ENCODE assay signal across 10 mouse cellular contexts in genomic region chr3:36310642-36311267, GRCm38 (mm10).
A peak's percentile ranks its signal among the peaks of the same experiment; 100 is the strongest.
DNase-seq lines count a peak whose midpoint lies in the region; ATAC-seq and TF ChIP-seq lines count a peak whose summit lies in the region.
"Had no signal": no experiment of that assay in that cellular context is flagged by ENCODE, and none has a peak within 500 bp of the region (broad histone marks: within the 10 kb centered on the region; RNA-seq: fewer than 3 reads in every experiment).

No protein-coding gene starts in this region.

- TF ChIP-seq EP300 in liver, postnatal 0 days (IDR thresholded peaks at IDR 0.05; ENCODE audit: low read depth): no peak
- no peak for TF ChIP-seq EP300 in lung, postnatal 0 days (IDR thresholded peaks at IDR 0.05)

- no peaks in the 10 kb centered on the region for H3K4me1 ChIP-seq in liver, embryonic 11.5 days (replicated peaks; ENCODE audit: control insufficient read depth, insufficient read depth, low read length)
- no peaks in the 10 kb centered on the region for H3K4me1 ChIP-seq in liver, postnatal 0 days (ENCODE audit: insufficient read depth)
- H3K4me1 ChIP-seq in forebrain, embryonic 12.5 days: peaks cover 12% of the 10 kb centered on the region
- no peaks in the 10 kb centered on the region for H3K4me1 ChIP-seq in limb, embryonic 13.5 days
- no peaks in the 10 kb centered on the region for H3K4me1 ChIP-seq in liver, embryonic 12.5 days
- no peaks in the 10 kb centered on the region for H3K4me1 ChIP-seq in lung, postnatal 0 days (ENCODE audit: insufficient read depth, low read depth, low read length)
- H3K4me1 ChIP-seq: megakaryocyte, embryonic 14.5 days had no signal

- no peaks in the 10 kb centered on the region for H3K27me3 ChIP-seq in liver, embryonic 11.5 days (replicated peaks; ENCODE audit: control insufficient read depth, insufficient read depth, low read length)
- 0 out of 2 replicates have a peak, but pooled peaks cover 2% of the 10 kb centered on the region for H3K27me3 ChIP-seq in liver, postnatal 0 days (ENCODE audit: insufficient read depth, low read length)
- H3K27me3 ChIP-seq in forebrain, embryonic 12.5 days: no peaks in the 10 kb centered on the region
- H3K27me3 ChIP-seq in limb, embryonic 13.5 days: no peaks in the 10 kb centered on the region
- no peaks in the 10 kb centered on the region for H3K27me3 ChIP-seq in liver, embryonic 12.5 days (replicated peaks)
- no peaks in the 10 kb centered on the region for H3K27me3 ChIP-seq in lung, postnatal 0 days (replicated peaks; ENCODE audit: insufficient read depth, low read length)

- H3K9me3 ChIP-seq in liver, embryonic 11.5 days (ENCODE audit: control insufficient read depth, low read length): no peaks in the 10 kb centered on the region
- no peaks in the 10 kb centered on the region for H3K9me3 ChIP-seq in liver, postnatal 0 days (ENCODE audit: low read length)
- no peaks in the 10 kb centered on the region for H3K9me3 ChIP-seq in forebrain, embryonic 12.5 days
- no peaks in the 10 kb centered on the region for H3K9me3 ChIP-seq in limb, embryonic 13.5 days
- H3K9me3 ChIP-seq in liver, embryonic 12.5 days (replicated peaks): no peaks in the 10 kb centered on the region
- no peaks in the 10 kb centered on the region for H3K9me3 ChIP-seq in lung, postnatal 0 days (ENCODE audit: low read length)
- H3K9me3 ChIP-seq: megakaryocyte, embryonic 14.5 days had no signal

- H3K9ac ChIP-seq in liver, embryonic 11.5 days (ENCODE audit: low read depth, low read length): no peak overlapping the region
- no peak overlapping the region for H3K9ac ChIP-seq in liver, postnatal 0 days (replicated peaks)
- no peak overlapping the region for H3K9ac ChIP-seq in forebrain, embryonic 12.5 days
- H3K9ac ChIP-seq in limb, embryonic 13.5 days: no peak overlapping the region
- H3K9ac ChIP-seq in liver, embryonic 12.5 days: no peak overlapping the region
- H3K9ac ChIP-seq in lung, postnatal 0 days (replicated peaks; ENCODE audit: low read depth): no peak overlapping the region

- H3K4me2 ChIP-seq in liver, embryonic 11.5 days: peak overlapping the region; percentile 11; the same call in 1 of the 2 replicates
- H3K4me2 ChIP-seq in liver, postnatal 0 days (ENCODE audit: low read depth, low read length): no peak overlapping the region
- H3K4me2 ChIP-seq in forebrain, embryonic 12.5 days: peak overlapping the region; percentile 44
- H3K4me2 ChIP-seq in limb, embryonic 13.5 days (replicated peaks): peak overlapping the region; percentile 42
- no peak overlapping the region for H3K4me2 ChIP-seq in liver, embryonic 12.5 days
- H3K4me2 ChIP-seq in lung, postnatal 0 days (replicated peaks; ENCODE audit: low read depth, low read length): no peak overlapping the region

- no peak overlapping the region for H3K4me3 ChIP-seq in liver, embryonic 11.5 days (ENCODE audit: low read depth, low read length)
- no peak overlapping the region for H3K4me3 ChIP-seq in liver, postnatal 0 days (ENCODE audit: low read depth, low read length)
- no peak overlapping the region for H3K4me3 ChIP-seq in forebrain, embryonic 12.5 days (replicated peaks)
- no peak overlapping the region for H3K4me3 ChIP-seq in limb, embryonic 13.5 days
- H3K4me3 ChIP-seq in liver, embryonic 12.5 days: no peak overlapping the region
- no peak overlapping the region for H3K4me3 ChIP-seq in lung, postnatal 0 days (ENCODE audit: low read depth, low read length)
- H3K4me3 ChIP-seq: megakaryocyte, embryonic 14.5 days had no signal

- DNase-seq in liver, embryonic 11.5 days (ENCODE audit: low spot score): no peak
- DNase-seq in liver, postnatal 0 days: no peak
- peak; percentile 17 for DNase-seq in retina, embryonic 14.5 days (ENCODE audit: low spot score)
- DNase-seq in right cerebral cortex, postnatal 14 days: no peak
- DNase-seq in lung, postnatal 0 days (ENCODE audit: low spot score): no peak

- WGBS in liver, embryonic 11.5 days: 7% methylated on average over 9 of the region's 9 CpGs
- 11% methylated on average over 9 of the region's 9 CpGs for WGBS in liver, postnatal 0 days (ENCODE audit: insufficient replicate concordance)
- 4% methylated on average over 9 of the region's 9 CpGs for WGBS in forebrain, embryonic 12.5 days
- WGBS in limb, embryonic 13.5 days: 2% methylated on average over 9 of the region's 9 CpGs
- WGBS in liver, embryonic 12.5 days (ENCODE audit: insufficient replicate concordance): 12% methylated on average over 9 of the region's 9 CpGs
- 6% methylated on average over 9 of the region's 9 CpGs for WGBS in lung, postnatal 0 days

- H3K36me3 ChIP-seq in liver, embryonic 11.5 days (ENCODE audit: control insufficient read depth, insufficient read depth, low read length): no peaks in the 10 kb centered on the region
- no peaks in the 10 kb centered on the region for H3K36me3 ChIP-seq in liver, postnatal 0 days (replicated peaks; ENCODE audit: insufficient read depth, low read length)
- no peaks in the 10 kb centered on the region for H3K36me3 ChIP-seq in forebrain, embryonic 12.5 days (replicated peaks)
- no peaks in the 10 kb centered on the region for H3K36me3 ChIP-seq in limb, embryonic 13.5 days
- no peaks in the 10 kb centered on the region for H3K36me3 ChIP-seq in liver, embryonic 12.5 days
- H3K36me3 ChIP-seq in lung, postnatal 0 days (ENCODE audit: insufficient read depth, low read length): no peaks in the 10 kb centered on the region

- ATAC-seq in liver, embryonic 11.5 days (replicated peaks; ENCODE audit: low FRiP score): no peak
- ATAC-seq in liver, postnatal 0 days: no peak
- ATAC-seq in forebrain, embryonic 12.5 days (ENCODE audit: low FRiP score): no peak
- peak; percentile 44; the same call in 1 of the 2 replicates for ATAC-seq in limb, embryonic 13.5 days (ENCODE audit: low FRiP score, low read depth)
- ATAC-seq in liver, embryonic 12.5 days: no peak
- ATAC-seq in lung, postnatal 0 days: no peak
- ATAC-seq: inflammation-experienced regulatory T-cells, adult 6 months had no signal

- TF ChIP-seq CTCF in liver, postnatal 0 days (IDR thresholded peaks at IDR 0.05; ENCODE audit: low read depth): no peak
- no peak for TF ChIP-seq CTCF in lung, postnatal 0 days (IDR thresholded peaks at IDR 0.05)

- no peak overlapping the region for H3K27ac ChIP-seq in liver, embryonic 11.5 days (ENCODE audit: low read depth, low read length)
- H3K27ac ChIP-seq in liver, postnatal 0 days (ENCODE audit: low read depth): no peak overlapping the region
- no peak overlapping the region for H3K27ac ChIP-seq in forebrain, embryonic 12.5 days
- H3K27ac ChIP-seq in limb, embryonic 13.5 days: no peak overlapping the region
- no peak overlapping the region for H3K27ac ChIP-seq in liver, embryonic 12.5 days
- H3K27ac ChIP-seq in lung, postnatal 0 days (ENCODE audit: low read length): no peak overlapping the region

Comparison
In these comparisons a context has a peak if more than half of its experiments do, and no peak if none do; other contexts are left out.
1. H3K4me2 ChIP-seq: peak in liver, embryonic 11.5 days (single experiment), forebrain, embryonic 12.5 days (single experiment) and limb, embryonic 13.5 days (single experiment); none in liver, postnatal 0 days (single experiment), liver, embryonic 12.5 days (single experiment) and lung, postnatal 0 days (single experiment).